Mouse (Mus musculus) spleen, adult 12 weeks (tissue): ENCODE results near the gene Fap.

Experiments
- DNase-seq: peaks from one replicate; pipeline ENCODE4 v3.0.0; 2022; ENCODE audit warnings: low spot score

The Fap gene

DNA sequence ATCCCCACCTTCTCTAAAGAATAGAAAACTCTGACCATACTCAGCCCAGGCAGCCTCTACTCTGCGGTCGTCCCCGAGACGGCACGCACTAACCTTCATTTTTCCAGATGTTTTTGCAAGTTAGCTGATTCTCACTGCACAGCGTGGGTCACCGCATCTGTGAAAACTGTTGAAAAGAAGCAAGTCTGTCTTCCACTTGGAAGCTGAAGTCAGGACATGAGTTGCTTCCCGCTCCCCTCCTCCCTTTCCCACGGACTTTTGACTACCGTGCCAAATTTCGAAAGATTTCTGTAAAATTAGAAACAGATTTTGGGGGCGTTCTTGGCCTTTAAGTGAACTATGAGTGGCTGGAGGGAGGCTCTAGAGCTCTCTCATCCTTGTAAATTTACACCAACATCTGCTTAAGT, at the start of gene Fap:
Fap (minus strand) TSS at position 323 of the 407 bp plus-strand sequence.
- no peak for DNase-seq

DNA sequence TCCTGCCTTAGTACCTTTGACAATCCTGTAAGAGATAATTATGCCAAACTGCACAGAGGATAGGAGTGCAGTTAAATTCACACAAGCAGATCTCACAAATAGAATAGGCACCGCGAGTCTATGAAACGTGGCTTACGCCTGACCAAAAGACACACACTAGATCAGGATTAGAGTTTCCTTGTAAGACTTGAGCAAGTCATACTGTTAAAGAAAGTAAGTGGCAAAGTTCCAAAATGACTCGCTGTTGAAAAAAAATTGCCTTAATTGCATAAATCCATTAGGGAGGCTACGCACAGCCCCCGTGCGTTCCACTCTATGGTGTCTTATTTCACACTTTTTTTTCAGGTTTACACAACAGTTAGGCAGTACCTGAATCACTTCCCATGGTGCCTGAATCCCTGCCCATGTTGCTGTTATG, 49.2 kb upstream of the Fap start:
- no peak for DNase-seq

DNA sequence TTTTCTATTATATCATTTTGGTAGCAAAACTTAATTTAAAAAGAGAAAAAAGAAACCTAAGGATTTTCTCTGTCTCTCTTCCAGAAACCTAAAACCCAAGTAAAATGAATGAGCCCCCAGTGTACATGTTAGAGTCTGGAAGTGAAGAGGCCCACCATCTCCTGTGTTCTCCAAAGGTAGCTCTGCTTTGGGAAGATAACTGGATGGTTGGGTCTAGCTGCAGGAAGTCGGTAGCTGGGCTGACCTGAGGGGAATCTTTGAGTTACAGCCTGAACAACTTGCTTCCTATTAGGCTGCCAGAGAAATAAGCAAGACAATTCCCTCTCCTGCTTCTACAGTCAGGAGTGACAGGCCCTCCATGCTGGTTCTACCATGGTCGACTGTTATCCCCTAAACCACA, 45.8 kb upstream of the Fap start:
- no peak for DNase-seq

DNA sequence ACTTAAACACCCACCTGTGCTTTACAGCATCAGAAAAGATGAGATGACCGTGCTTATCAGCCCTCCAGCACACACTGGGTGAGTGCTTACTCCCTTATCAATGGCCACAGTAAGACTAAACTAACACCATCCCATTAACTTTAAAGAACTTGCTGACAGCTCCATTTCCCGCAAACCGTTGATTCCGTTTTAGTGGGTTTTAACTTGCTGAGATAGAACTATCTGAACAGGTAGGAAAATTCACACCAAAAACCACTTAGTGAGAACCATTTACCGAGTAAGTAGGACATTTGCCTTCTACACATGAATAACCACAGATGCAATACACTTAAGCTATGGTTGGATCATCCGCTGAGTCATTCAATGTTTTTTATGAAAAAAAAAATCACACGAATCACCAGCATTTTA, 45.1 kb upstream of the Fap start:
- peak; percentile 48 for DNase-seq

DNA sequence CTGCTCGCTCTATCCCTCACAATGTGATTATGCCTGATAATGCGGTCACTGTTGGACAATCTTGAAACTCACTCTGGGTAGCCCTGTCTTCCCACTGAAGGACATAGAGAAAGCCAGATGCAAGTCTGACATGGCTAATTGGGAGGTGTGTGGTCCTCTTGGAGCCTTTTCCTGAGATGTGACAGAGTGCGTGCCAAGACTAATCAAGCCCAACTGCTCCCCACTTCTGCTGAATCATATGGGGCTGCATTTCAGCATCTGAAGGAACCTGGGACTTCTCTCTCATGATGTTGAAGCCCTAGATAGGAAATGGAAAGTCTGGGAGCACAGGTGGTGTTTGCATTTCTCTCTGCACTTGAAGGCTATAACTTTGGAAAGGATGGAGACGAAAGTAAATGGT, 39.3 kb upstream of the Fap start:
- no peak for DNase-seq

DNA sequence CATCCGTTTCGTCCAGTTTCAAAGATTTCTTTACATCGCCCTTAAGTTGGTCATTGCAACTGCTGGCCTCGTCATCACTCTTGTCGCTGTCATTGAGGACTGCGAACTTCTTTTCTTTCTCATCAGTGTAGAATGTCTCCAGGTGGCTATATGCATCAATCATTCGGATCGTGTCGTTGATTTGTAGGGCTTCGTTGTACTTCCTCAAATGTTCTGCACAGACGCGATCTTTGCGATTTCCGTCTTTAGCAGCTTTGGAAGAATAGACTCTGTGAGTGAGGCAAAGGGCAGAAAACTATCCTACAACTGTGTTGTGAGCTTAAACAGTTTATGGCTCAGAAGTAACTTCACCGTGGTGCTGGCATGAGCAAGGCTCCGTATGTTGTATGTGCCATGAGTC, 32.3 kb upstream of the Fap start:
- DNase-seq, result no peak

DNA sequence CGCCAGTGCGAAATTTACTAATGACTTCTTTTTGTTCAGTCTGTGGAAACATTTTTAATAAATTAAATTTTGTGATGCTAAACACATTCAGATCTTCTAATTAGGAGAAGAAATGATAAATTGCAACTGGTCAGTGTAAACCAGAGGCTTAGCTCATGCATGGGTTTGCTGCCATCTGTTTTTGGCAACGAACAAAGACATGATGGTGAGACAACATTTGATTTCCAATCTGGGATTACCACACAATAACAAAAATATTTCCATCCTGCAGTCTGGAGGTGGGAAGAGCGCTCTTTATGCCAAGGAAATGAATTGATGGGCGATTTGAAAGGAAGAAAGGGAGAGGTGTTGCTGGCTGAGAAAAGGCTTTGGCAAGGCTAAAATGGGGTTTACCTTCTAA, 29.7 kb upstream of the Fap start:
- no peak for DNase-seq

DNA sequence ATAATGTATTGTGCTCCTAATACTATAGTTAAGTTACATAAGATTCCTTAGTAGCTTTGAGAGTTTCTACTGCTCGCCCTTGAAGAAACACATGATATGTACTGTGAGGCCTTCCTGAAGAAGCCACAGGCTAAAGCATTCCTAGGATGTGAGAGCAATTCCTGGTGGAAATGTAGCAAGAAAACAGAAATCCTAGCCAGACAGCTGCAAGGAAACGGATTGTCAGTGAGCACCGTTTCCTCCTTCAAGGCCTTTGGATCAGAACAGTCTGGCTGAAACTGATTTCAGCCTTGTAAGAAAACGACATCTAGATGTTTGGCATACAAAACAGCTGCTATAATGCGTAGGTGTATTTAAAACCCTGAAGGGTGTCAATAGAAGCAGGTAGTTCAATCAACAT, 22.7 kb upstream of the Fap start:
- DNase-seq, result no peak

DNA sequence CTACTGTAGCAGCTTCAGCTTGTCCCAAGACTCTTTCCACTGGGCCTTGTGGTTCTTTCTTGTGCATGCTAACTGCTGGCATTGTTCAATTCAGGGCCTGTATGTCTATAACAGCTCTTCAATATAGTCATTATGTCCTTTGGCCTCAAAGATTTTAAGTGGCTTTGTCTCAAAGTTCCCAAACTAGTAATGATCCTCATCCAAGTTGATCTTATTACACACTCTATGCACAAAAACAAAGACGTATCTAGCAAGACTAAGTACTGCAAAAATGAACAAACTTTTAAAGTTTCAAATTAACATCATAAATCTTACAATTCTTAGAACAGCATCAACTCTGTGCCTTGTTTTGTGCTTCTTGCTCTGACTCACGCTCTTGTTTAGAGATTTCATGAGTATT, 20.6 kb upstream of the Fap start:
- no peak for DNase-seq

DNA sequence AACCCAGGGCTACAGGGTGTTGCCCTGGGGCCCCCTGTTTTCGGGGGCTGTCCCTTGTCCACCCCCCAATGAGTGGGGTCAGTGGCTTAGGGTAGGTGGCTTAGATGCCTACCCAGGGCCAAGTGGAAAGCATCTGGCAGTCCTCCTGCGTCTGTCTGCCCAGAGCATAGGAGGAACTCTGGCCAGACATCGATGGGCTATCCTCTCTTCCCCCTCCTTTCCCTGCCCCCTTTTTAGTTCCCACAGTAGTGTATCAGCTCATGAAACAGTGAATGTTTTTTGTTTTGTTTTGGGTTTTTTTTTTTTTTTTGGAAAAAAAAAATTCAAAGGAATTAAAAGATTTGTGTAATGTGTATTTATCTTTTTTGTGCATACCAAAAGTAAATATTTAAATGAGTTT, 17.7 kb upstream of the Fap start:
- no peak for DNase-seq

DNA sequence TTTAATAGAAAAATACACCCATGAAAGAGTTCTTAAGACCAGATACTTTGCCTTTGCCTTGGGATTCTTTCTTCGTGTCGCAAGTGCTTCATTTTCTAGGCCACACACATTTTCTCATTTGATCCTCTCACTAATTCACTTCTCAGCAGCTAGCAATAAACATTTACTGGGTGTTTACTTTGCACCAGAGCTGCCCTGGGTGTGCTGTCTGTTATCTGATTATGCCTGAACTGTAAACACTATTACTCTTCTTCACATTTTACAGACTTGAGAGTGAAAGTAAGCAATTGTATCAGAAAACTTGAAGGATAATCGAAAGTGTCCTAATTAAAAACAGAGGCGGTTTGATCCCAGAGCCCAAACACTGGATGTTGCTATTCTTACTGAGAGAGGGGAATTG, 15.5 kb upstream of the Fap start:
- no peak for DNase-seq

DNA sequence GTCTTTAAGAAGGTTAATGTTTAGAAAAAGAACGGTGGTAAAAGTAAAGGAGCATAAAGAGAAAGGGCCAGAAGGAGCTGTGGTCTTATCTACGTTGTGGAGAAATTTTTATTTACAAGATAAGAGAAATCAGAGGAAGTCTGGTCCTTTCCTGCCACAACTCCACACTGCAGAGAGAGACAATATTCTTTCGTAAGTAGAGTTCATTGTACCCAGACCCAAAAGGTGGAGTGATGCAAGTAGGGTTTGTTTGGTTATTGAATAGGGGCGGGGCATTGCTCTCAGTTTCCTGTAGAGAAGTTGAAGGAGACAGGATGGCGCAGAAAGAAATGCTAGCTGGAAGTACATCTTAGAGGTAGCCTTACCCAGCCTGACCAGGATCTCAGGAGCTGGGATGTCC, 11.9 kb upstream of the Fap start:
- DNase-seq, result no peak

DNA sequence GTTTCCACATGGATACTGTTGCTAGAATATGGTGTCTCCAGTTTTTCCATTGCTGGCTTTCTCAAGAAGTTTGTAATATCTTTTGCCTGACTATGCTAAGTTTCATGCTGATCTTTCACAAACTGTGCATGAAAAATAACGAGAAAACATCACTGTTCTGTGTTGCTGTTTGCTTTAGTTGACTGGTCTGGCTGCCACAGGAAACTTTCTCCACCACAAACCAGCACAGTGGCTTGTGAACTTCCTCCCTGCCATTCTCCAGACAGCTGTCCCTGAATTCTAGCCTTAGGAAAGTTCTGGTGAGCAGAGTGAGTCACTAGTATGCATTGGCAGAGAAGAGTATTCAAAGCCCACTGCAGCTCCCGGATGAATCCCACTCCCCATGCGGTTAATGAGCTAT, 1.1 kb upstream of the Fap start:
- DNase-seq, result no peak

DNA sequence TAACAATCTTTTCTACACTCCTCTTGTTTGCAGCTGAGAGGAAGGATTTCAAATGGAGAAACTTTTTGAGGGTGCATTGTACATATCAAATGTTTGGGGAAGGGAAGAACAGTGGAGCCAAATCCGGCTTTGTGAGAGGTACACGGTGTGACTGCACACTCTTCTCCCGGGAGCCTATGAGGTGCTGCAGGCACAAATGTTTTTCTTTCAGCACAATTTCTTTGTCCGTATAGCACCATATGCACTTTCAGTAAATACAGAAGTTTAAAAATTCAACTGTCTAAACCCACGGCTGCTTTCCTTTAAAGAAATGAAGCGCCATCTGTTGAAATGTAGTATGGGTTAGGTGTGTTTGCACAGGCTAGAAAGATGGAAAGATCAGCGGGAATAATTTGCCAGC, 375 bp upstream of the Fap start:
- no peak for DNase-seq

DNA sequence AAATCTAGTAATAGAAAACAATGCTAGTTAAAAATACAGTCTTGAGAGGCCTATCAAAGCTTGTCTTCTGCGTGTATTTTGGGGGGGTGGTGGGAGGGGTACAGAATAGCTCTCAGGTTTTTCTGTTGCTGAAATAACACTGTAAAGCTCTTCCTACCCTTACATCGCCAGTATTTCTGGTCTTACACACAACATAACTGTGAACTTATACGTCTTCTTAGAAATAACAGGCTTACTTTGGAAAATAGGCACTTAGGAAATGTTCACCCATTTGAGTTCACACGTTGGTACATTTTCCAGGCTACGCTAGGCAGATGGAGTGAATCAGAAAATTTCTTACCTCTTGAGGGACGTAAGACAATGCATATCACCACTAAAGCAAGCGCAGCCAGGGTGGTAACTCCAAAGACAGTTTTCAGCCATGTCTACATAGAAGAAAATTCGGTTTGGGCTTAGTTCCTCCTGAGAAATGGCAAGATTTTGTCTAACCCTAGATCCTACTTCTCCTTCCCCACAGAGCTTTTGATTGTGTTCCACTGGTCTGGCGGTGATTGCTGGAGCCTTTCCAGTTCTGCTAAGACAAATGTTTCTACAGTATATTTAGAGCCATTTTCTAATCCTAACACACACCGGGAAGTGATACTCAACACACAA, 649 bp downstream of the Fap start:
- no peak for DNase-seq

DNA sequence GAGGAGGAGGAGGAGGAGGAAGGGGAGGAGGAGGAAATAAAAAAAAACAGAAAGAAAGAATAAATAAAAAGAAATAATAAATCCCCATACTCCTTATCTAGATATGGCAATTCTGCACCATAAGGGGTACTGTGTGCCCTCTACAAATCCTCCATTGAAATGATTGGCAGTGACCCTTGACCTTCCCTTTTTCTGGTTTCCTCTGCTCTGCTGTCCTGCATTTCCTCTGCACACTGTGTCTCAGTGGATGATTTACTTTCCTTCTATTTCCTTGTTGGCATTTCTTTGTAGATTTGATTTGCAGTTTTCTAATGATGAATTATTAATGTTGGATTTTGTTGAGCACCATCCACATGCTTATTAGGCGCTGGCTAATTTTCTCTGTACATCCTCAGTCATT, 9.2 kb downstream of the Fap start:
- no peak for DNase-seq

DNA sequence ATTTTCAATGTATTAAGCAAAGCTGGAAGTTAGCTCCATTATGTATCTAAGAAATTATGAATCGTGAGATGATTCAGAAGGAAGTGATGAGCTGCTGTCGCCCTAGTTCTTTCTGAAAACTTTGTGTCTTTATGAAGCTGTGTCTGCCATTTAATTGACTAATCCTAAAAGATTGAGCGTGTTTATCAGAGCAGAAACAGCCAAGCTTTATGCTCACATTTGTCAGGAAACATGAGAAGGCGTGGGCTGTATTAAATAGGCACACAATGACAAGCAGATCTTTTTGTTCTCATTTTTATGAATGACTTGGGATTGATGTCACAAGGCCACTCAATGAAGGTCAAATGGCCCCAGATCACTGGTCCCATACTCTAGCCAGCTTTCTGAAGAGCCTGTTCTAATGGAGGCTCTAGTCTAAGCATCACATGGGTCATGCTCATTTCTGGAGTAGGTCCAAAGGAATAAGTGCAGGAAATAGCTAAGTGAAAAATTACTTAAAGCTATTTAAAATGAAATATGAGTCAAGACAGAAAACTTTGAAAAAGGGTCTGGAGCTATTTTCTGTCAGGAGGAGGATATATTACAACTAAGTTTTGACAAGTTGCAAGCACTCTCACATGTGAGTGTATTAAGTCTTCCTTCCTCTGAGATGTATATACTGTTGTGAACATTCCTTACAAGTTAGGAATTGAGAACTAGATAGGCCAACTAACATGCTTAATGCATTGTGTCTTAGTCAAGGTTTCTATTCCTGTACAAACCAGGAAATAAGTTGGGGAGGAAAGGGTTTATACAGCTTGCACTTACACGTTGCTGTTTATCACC, 11.0 kb downstream of the Fap start:
- no peak for DNase-seq

DNA sequence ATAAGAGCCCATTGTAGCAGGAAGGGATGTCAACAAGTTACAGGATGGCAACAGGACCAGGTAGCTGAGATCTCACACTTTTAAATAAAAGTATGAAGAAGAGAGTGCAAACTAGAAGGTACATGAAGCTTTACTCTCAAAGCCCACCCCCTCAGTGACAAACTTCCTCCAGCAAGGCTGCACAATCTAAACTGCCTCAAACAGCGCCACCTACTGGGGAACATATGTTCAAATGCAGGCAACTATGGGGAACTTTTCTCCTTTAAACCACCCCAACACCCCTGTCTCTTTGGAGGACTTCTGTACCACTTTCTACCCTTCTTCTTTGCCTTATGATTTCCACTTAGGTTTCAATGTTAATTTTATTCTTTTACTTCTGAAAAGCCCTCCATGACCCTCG, 16.5 kb downstream of the Fap start:
- no peak for DNase-seq

DNA sequence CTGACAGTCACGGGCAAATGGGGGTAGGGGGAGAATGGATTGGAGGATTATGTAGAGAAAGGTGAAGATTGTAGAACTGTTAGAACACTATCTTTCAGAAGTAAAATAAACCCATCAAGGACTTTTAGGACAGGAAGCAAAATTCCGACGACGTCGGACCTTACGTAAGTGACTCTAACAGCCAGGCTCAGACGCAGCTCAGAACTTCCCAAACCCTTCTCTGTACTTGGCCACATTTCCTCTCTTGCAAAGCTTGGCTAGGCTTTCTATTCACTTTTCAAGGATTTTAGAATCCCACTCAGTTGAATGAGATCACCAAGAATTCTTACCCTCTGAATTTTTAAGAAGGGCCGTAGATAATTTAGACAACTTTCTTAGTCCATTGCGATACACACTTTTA, 17.5 kb downstream of the Fap start:
- no peak for DNase-seq

DNA sequence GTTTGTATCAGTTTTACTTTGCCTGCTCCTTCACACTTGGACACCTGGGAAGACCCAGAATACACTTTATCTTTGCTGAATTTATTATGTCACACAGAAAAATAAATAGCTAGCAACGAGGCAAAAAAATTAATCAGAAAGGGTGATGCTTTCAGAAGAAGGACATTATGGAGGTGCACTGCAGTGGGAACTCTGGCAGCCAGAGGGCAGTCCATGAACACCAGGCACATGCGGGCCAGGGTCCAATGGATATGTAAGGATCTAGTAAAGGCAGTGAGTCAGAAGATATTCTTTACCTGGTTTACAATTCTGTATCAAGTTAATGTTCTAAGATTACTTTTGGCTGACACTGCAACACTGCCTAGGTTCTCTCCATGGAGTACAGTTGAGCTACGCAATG, 24.2 kb downstream of the Fap start:
- no peak for DNase-seq

DNA sequence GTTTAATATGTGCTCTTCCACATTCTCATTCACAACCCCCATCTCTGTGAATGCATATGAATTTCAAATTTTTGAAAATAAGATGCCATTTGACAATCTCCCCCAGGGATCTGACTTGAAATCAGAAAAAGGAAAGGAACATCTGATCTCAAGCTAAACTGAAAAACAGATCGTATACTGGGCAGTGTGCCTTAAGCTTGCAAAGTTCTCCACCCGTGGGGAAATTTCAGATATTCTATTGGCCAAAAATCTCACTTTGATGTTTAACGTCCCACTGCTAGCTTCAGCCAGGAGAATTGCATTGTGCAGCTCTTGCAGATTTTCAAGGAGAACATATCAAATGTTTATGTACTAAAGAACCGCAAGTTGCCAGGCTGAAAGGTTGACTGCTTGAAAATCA, 24.7 kb downstream of the Fap start:
- no peak for DNase-seq

DNA sequence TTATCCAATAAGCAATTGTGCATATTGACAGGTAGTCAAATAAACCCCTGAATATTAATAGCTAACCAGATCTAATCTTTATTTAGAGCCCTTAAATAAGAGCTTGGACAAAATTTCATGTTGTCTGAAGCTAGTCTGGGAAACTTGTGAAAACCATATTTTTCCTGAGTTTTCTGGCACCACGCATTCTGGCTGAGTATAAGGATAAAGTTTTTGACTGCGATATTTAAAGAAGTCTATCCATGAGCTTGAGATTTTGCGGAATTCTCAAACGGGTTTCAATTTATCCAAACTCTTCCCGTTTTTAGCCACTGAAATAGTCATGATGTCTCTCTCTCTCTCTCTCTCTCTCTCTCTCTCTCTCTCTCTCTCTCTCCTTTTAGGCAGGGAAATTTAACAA, 25.8 kb downstream of the Fap start:
- DNase-seq, result no peak

DNA sequence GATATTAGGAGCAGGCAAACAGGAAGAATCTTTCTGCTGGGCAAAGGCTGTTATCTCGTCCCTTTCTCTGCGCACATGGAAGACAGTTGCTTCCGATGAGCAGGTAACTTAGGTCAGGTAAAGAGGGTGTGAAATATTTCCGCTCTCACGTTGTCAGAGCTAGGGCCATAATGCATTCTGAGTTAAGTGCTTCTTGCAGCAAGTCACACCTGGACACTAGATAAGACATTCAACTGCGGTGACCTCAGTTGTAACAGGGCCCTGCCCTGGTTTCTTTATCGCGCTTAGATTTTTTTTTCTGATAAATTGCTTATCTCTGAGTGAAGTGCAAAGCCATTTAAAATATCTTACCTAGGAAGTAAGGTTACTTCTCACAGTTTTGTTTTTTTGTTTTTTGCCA, 38.4 kb downstream of the Fap start:
- DNase-seq, result no peak

DNA sequence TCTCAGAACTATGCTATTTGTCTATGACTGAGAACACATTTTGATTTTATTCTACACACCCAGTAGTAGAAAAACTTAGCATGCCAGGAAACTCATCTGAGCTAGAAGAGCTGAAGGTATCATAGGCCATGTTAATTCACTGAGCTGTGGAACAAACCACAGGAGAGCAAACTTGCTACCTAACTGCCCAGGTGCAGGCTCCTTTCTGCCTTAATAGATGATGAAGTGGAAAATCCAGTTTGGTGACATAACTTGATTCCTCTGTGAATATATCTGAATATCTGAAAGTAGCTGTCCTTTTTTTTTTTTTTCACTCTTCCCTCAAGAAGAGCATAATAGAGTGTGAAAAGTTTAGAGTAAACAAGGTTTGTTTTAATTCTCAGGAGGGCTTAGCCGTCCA, 42.8 kb downstream of the Fap start:
- DNase-seq, result no peak
